Mouse (Mus musculus) telencephalon, adult 2 months (tissue): ENCODE measurements at regions not wholly inside any gene's neighbourhood (a gene's known extent, or its start where the extent isn't known, plus 50 kb on each side); places are given as distances from the start of the nearest gene placed in this dataset.

ENCODE experiments used
- DNase-seq: peaks from one replicate; pipeline ENCODE4 v3.0.0-alpha.2; 2011; ENCODE audit warnings: low read depth, low spot score

- no peak for DNase-seq
Observed at GRCm38 (mm10) chr1:149760440-149760839, 200.7 kb downstream of the Pla2g4a start.

- no peak for DNase-seq
Observed at GRCm38 (mm10) chr1:149758783-149759132, 202.3 kb downstream of the Pla2g4a start.

- DNase-seq, result peak; percentile 78
Observed at GRCm38 (mm10) chr1:149758092-149758782, 202.9 kb downstream of the Pla2g4a start.

GRCm38 (mm10) chr1:149753269-149754060, 207.6 kb downstream of the Pla2g4a start:
- DNase-seq, result no peak

- DNase-seq, result no peak
Observed at GRCm38 (mm10) chr1:149749405-149749804, 211.7 kb downstream of the Pla2g4a start.

GRCm38 (mm10) chr1:149738959-149739358, 222.1 kb downstream of the Pla2g4a start:
- DNase-seq, result peak; percentile 72

- no peak for DNase-seq
Observed at GRCm38 (mm10) chr1:149734241-149734640, 226.8 kb downstream of the Pla2g4a start.

- no peak for DNase-seq
Observed at GRCm38 (mm10) chr1:149715171-149715570, 245.9 kb downstream of the Pla2g4a start.

- DNase-seq, result no peak
Observed at GRCm38 (mm10) chr1:149712330-149712729, 248.8 kb downstream of the Pla2g4a start.

GRCm38 (mm10) chr1:149705223-149705622, 255.9 kb downstream of the Pla2g4a start:
- no peak for DNase-seq

GRCm38 (mm10) chr1:149699411-149699810, 261.7 kb downstream of the Pla2g4a start:
- DNase-seq, result no peak

- no peak for DNase-seq
Observed at GRCm38 (mm10) chr1:149674166-149674565, 286.9 kb downstream of the Pla2g4a start.

GRCm38 (mm10) chr1:149672571-149672970, 288.5 kb downstream of the Pla2g4a start:
- DNase-seq, result no peak

GRCm38 (mm10) chr1:149672117-149672516, 289.0 kb downstream of the Pla2g4a start:
- DNase-seq, result no peak

GRCm38 (mm10) chr1:149671091-149671490, 290.0 kb downstream of the Pla2g4a start:
- DNase-seq, result no peak
